Mouse (Mus musculus) lung, embryonic 16.5 days (tissue): ENCODE measurements around the gene Bpi. TPM values are rescaled to one million over a fixed set of nuclear protein-coding genes. Genes with fewer than 3 reads are reported as not detected.

Experiments
- ATAC-seq: fragments of 200-750 bp; cut with Nextera tagmentation; 2 replicates; pipeline ENCODE4 v1.8.0; 2017; ENCODE audit warnings: low read depth, mild to moderate bottlenecking, moderate library complexity
- H3K27ac ChIP-seq: fragments of 300-500 bp; sonication (generic); 2 replicates; pipeline ENCODE4 v1.5.1; 2014; ENCODE audit warnings: mild to moderate bottlenecking, control low read depth, low read length
- H3K27me3 ChIP-seq: fragments of 300-500 bp; sonication (generic); 2 replicates; pipeline ENCODE4 v1.6.1; 2014; ENCODE audit warnings: low read depth, low read length, mixed read lengths; ENCODE audit not compliant: control insufficient read depth, insufficient read depth
- H3K36me3 ChIP-seq: fragments of 300-500 bp; sonication (generic); 2 replicates; pipeline ENCODE4 v1.6.1; 2014; ENCODE audit warnings: low read length; ENCODE audit not compliant: control insufficient read depth, insufficient read depth
- H3K4me1 ChIP-seq: fragments of 300-500 bp; sonication (generic); replicated peaks from 2 replicates; pipeline ENCODE4 v1.6.1; 2014; ENCODE audit warnings: low read length, mixed read lengths; ENCODE audit not compliant: control insufficient read depth, insufficient read depth
- H3K4me2 ChIP-seq: fragments of 300-500 bp; sonication (generic); 2 replicates; pipeline ENCODE4 v1.6.1; 2014; ENCODE audit warnings: low read depth, low read length, control low read depth
- H3K4me3 ChIP-seq: fragments of 300-500 bp; sonication (generic); 2 replicates; pipeline ENCODE4 v1.5.1; 2014; ENCODE audit warnings: mild to moderate bottlenecking, low read length, control low read depth
- H3K9ac ChIP-seq: fragments of 300-500 bp; sonication (generic); 2 replicates; pipeline ENCODE4 v1.6.1; 2014; ENCODE audit warnings: low read length, control low read depth
- H3K9me3 ChIP-seq: fragments of 300-500 bp; sonication (generic); 2 replicates; pipeline ENCODE4 v1.6.1; 2016; ENCODE audit warnings: low read length; ENCODE audit not compliant: control insufficient read depth
- WGBS: fragments of 180-500 bp; shearing (Covaris S2); extraction: QIAGEN DNeasy Blood & Tissue Kit; methylation state at CpG from one replicate; pipeline ENCODE4 v1.1.7; 2014; 5-methylcytosine and 5-hydroxymethylcytosine counted together
- microRNA-seq: library from miRNA; unstranded; fragments of <30 nt; microRNA quantifications from one replicate; pipeline ENCODE4, GENCODE M21; 2016
- polyA plus RNA-seq: library from polyadenylated mRNA; unstranded; fragments of >200 nt; fragmentation: Nextera tagmentation; extraction: Ambion mirVana; gene quantifications from 2 replicates; pipeline ENCODE4 v1.2.1, GENCODE M21; 2015

Gene Bpi
- polyA plus RNA-seq, 1 experiment from 2014 or later = not detected

DNA sequence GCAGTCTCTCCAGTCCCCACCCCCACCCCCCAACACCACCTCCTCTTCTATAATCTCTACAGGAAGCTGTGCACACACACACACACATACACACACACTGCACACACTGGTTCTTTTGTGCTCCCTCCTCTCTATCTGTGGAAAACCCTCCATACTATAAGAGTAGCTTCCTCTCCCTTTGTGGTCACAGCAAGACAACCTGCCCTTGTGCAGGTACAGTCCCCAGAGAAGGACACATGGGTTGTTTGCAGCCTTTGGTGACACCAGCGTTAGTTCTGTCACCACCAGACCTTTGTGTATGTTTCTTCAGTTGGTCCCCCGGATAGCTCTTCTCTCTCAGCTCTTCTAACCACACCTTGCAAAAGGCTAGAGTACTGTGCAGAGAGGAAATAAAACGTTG, 65.0 kb downstream of the Bpi start:
- Histone ChIP-seq H3K9ac (no peak overlapping the region), H3K27ac (no peak overlapping the region), H3K4me3 (no peak overlapping the region), H3K4me2 (no peak overlapping the region), H3K9me3 (no peaks in the 10 kb centered on the region), H3K36me3 (no peaks in the 10 kb centered on the region), H3K4me1 (no peaks in the 10 kb centered on the region), H3K27me3 (no peaks in the 10 kb centered on the region)
- ATAC-seq = no peak; the same call in 1 of the 2 replicates
- WGBS = 50% methylated on average over 3 of the region's 3 CpGs

DNA sequence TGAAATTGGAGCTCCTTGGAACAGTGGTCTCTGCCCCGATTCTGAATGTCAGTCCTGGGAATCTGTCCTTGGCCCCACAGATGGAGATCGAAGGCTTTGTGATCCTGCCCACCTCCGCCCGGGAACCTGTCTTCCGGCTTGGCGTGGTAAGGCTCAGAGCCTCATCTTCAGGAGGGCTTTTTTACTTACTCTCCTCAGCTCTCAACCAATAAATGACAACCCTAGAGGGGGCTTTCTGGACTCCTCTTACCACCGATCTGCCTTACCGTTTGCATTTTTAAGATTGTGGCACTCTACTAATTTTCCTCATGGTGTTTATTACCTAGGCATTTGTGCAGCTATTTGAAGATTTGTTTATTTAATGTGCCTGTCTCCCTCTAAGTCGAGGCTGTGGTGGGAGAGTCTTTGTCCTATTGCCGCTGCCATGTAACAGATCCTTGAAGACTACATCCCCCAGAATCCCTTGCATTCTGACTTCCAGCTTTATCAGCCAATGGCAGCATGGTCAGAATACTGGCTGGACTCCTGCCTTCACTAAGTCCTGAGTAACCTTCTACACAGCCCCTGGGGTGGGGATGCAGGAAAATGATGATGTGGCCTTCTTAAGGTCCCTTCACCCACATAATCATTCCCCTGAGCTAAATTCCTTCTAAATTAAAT, 66.8 kb downstream of the Bpi start:
- Histone ChIP-seq H3K4me1 (no peaks in the 10 kb centered on the region), H3K36me3 (no peaks in the 10 kb centered on the region), H3K9me3 (no peaks in the 10 kb centered on the region), H3K9ac (no peak overlapping the region), H3K4me2 (no peak overlapping the region), H3K27ac (no peak overlapping the region), H3K27me3 (no peaks in the 10 kb centered on the region), H3K4me3 (no peak overlapping the region)
- 59% methylated on average over 10 of the region's 10 CpGs for WGBS
- ATAC-seq = peak; percentile 70; the same call in 1 of the 2 replicates

DNA sequence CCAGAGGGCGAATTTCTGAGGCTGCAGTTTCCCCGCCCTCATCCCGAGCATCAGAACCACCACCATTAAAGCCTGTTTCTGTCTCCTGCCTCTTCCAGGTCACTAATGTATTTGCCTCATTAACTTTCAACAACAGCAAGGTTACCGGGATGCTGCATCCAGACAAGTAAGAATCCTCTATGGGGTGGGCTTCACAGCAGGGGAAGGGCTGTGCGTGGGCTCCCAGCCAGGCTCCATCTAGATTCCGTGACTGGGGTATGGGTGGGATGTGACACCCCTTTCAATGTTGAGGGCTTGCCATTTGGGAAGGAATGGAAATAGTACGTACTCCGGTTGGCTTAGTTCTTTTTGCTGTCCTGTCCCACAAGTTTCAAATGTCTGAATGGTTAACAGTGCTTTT, 67.7 kb downstream of the Bpi start:
- Histone ChIP-seq H3K4me3 (no peak overlapping the region), H3K9me3 (no peaks in the 10 kb centered on the region), H3K27ac (no peak overlapping the region), H3K36me3 (no peaks in the 10 kb centered on the region), H3K27me3 (no peaks in the 10 kb centered on the region), H3K9ac (no peak overlapping the region), H3K4me1 (no peaks in the 10 kb centered on the region), H3K4me2 (no peak overlapping the region)
- no peak for ATAC-seq
- 87% methylated on average over 8 of the region's 8 CpGs for WGBS

Small RNA genes within 50 kb of the gene (microRNA-seq; reads per million reads assigned to microRNA genes)
- gene Mir7685 = not detected

Other genes starting within 250 kb of the Bpi start
- gene Tti1, start 229.7 kb upstream of the Bpi start, polyA plus RNA-seq = 25.5 and 25.7 TPM in 2 replicates
- 40.4 and 43.4 TPM in 2 replicates for gene Rprd1b, start 229.6 kb upstream of the Bpi start, polyA plus RNA-seq
- gene Tgm2, start 111.7 kb upstream of the Bpi start, polyA plus RNA-seq = 75.8 and 81.6 TPM in 2 replicates
- gene D630003M21Rik, start 28.9 kb upstream of the Bpi start, polyA plus RNA-seq = 3.9 and 4.0 TPM in 2 replicates
- 15.0 and 19.1 TPM in 2 replicates for gene Lbp, start 48.4 kb downstream of the Bpi start, polyA plus RNA-seq
- gene Snhg11, start 117.5 kb downstream of the Bpi start, polyA plus RNA-seq = 1.9 and 5.3 TPM in 2 replicates
- 13.6 and 15.2 TPM in 2 replicates for gene Ralgapb, start 151.8 kb downstream of the Bpi start, polyA plus RNA-seq
- not detected in 2 replicates for gene Adig, start 244.5 kb downstream of the Bpi start, polyA plus RNA-seq